Mouse (Mus musculus) stomach, postnatal 0 days (tissue): ENCODE measurements around the gene Aplp2. TPM values are rescaled to one million over a fixed set of nuclear protein-coding genes. Genes with fewer than 3 reads are reported as not detected.

ENCODE experiments used
- ATAC-seq: fragments of 200-750 bp; cut with Nextera tagmentation; 2 replicates; pipeline ENCODE4 v1.8.0; 2017; ENCODE audit not compliant: low FRiP score, low TSS enrichment
- DNase-seq: peaks from one replicate; pipeline ENCODE4 v3.0.0-alpha.2; 2016; ENCODE audit warnings: low spot score
- H3K27ac ChIP-seq: fragments of 300-500 bp; sonication (generic); replicated peaks from 2 replicates; pipeline ENCODE4 v1.5.1; 2014; ENCODE audit warnings: mild to moderate bottlenecking, control low read depth
- H3K27me3 ChIP-seq: fragments of 300-500 bp; sonication (generic); 2 replicates; pipeline ENCODE4 v1.6.1; 2014; ENCODE audit warnings: low read length; ENCODE audit not compliant: control insufficient read depth, insufficient read depth
- H3K36me3 ChIP-seq: fragments of 300-500 bp; sonication (generic); 2 replicates; pipeline ENCODE4 v1.6.1; 2014; ENCODE audit warnings: low read length, mixed read lengths; ENCODE audit not compliant: control insufficient read depth, insufficient read depth
- H3K4me1 ChIP-seq: fragments of 300-500 bp; sonication (generic); replicated peaks from 2 replicates; pipeline ENCODE4 v1.6.1; 2014; ENCODE audit warnings: antibody characterized with exemption; ENCODE audit not compliant: control insufficient read depth, insufficient read depth
- H3K4me2 ChIP-seq: fragments of 300-500 bp; sonication (generic); replicated peaks from 2 replicates; pipeline ENCODE4 v1.6.1; 2014; ENCODE audit warnings: low read depth, mild to moderate bottlenecking, control low read depth, moderate library complexity
- H3K4me3 ChIP-seq: fragments of 300-500 bp; sonication (generic); 2 replicates; pipeline ENCODE4 v1.5.1; 2014; ENCODE audit warnings: low read depth, low read length, control low read depth
- H3K9ac ChIP-seq: fragments of 300-500 bp; sonication (generic); 2 replicates; pipeline ENCODE4 v1.6.1; 2014; ENCODE audit warnings: mild to moderate bottlenecking, low read length, control low read depth, mixed read lengths
- H3K9me3 ChIP-seq: fragments of 300-500 bp; sonication (generic); 2 replicates; pipeline ENCODE4 v1.6.1; 2016; ENCODE audit warnings: low read length; ENCODE audit not compliant: control insufficient read depth
- CTCF ChIP-seq: IDR thresholded peaks from 2 replicates; pipeline ENCODE4 v1.5.1; 2016; ENCODE audit warnings: antibody characterized with exemption, low read depth, mild to moderate bottlenecking, moderate library complexity
- EP300 ChIP-seq: optimal IDR thresholded peaks from 2 replicates; pipeline ENCODE3; 2016; ENCODE audit warnings: antibody characterized with exemption
- WGBS: fragments of 180-500 bp; shearing (Covaris S2); extraction: QIAGEN DNeasy Blood & Tissue Kit; methylation state at CpG from one replicate; pipeline ENCODE4 v1.1.7; 2014; 5-methylcytosine and 5-hydroxymethylcytosine counted together
- polyA plus RNA-seq: library from polyadenylated mRNA; unstranded; fragments of >200 nt; fragmentation: Nextera tagmentation; extraction: Ambion mirVana; gene quantifications from 2 replicates; pipeline ENCODE4 v1.2.1, GENCODE M21; 2015

The Aplp2 gene
- polyA plus RNA-seq, 1 experiment from 2014 or later = 187 TPM

DNA sequence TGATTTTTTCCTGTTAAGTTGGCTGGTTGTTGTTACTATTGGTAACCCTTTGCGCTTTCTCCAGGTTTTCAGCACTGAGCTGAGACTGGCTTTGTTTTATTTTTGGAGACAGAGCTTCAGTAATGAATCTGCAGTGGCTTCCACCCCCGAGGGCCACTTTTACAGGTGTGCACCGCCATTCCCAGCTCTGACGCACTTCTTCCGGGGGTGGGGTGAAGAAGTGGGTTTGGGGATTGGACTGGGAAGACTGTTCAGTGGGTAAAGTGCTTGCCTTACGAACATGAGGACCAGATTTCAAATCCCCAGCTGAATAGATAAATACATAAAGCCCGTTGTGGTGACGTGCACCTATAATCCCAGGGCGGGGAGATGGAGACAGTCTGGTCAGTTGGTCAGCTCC lies 23.9 kb upstream of the Aplp2 start:
- ATAC-seq = no peak
- Histone ChIP-seq H3K4me3 (no peak overlapping the region), H3K4me2 (no peak overlapping the region), H3K9me3 (no peaks in the 10 kb centered on the region), H3K27ac (no peak overlapping the region), H3K4me1 (peaks cover 3% of the 10 kb centered on the region; the same call in 1 of the 2 replicates), H3K9ac (no peak overlapping the region), H3K36me3 (no peaks in the 10 kb centered on the region), H3K27me3 (no peaks in the 10 kb centered on the region)
- no peak for TF ChIP-seq CTCF
- TF ChIP-seq EP300 = no peak
- no peak for DNase-seq
- WGBS = 48% methylated on average over 9 of the region's 9 CpGs

DNA sequence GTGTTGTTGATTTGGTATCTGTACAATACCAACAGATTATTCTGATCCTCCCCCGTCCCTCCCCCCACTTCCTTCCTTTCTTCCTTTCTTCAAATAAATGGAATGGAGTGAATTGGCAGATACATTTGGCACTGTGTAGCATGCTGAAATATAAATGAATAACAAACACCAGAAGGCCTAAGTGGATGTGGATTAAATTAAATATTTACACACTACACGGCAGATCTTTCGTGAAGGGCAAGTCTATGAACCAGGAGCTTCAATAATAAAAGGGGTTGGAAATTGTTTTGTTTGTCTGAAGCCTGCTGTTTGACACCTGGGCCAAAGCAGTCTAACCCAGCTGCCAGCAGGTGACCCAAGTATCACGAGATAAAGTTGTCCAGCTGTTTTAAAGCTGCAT lies 23.4 kb upstream of the Aplp2 start:
- H3K9me3 ChIP-seq = no peaks in the 10 kb centered on the region
- no peak overlapping the region for H3K27ac ChIP-seq
- no peaks in the 10 kb centered on the region for H3K27me3 ChIP-seq
- H3K36me3 ChIP-seq = no peaks in the 10 kb centered on the region
- TF ChIP-seq CTCF (no peak), EP300 (no peak)
- WGBS = 5% methylated on average over 4 of the region's 4 CpGs
- DNase-seq = peak; percentile 35
- ATAC-seq = peak; percentile 71
- no peak overlapping the region for H3K4me2 ChIP-seq
- no peak overlapping the region for H3K9ac ChIP-seq
- H3K4me1 ChIP-seq = peaks cover 3% of the 10 kb centered on the region; the same call in 1 of the 2 replicates
- H3K4me3 ChIP-seq = no peak overlapping the region

DNA sequence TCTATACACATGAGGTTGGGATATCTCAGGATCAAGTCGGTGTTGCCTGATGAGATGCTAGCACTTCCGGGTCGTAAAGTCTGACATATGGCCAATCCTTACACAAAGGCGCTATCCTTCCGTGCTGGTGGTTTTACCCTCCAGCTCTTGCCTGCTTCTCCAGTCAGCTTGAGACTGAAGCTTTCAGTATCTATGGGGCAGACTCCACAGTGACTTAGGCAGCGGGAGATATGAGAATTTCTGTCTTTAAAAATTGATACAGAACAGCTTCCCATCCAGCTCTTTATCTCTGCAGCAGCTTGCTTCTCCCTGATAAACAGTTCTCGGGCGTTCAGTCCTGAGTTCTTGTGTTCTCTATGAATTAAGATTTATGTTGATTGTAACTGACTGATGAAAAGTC lies 14.9 kb upstream of the Aplp2 start:
- ATAC-seq = no peak

DNA sequence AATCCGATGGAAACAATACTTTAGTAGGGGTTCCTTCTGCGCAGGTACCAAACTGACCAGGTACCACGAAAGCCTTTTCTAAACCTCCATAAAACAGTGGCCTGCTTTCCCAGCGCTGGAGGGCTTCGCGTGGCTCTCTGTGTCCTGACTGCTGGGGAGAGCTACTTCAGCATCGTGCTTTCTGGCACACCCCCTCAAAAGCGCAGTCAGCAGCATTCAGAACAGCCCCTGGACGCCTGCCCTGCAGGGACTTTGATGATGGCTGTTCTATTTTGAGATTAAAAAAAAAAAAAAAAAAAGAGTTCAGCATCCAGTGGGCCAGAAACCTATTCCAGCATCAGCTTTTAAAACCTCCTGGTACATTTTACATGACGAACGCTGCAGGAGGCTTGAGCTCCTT lies 14.2 kb upstream of the Aplp2 start:
- no peak overlapping the region for H3K9ac ChIP-seq
- 68% methylated on average over 11 of the region's 11 CpGs for WGBS
- H3K4me1 ChIP-seq = no peaks in the 10 kb centered on the region
- DNase-seq (no peak), ATAC-seq (no peak)
- H3K27me3 ChIP-seq = no peaks in the 10 kb centered on the region
- no peak overlapping the region for H3K4me3 ChIP-seq
- no peak overlapping the region for H3K4me2 ChIP-seq
- H3K36me3 ChIP-seq = no peaks in the 10 kb centered on the region
- no peak for TF ChIP-seq EP300
- no peak for TF ChIP-seq CTCF
- H3K9me3 ChIP-seq = no peaks in the 10 kb centered on the region
- no peak overlapping the region for H3K27ac ChIP-seq

More for the DNA sequence above, 14.9 kb upstream of the Aplp2 start:
- Histone ChIP-seq H3K4me1 (no peaks in the 10 kb centered on the region), H3K4me2 (no peak overlapping the region), H3K4me3 (no peak overlapping the region), H3K9me3 (no peaks in the 10 kb centered on the region), H3K27me3 (no peaks in the 10 kb centered on the region), H3K27ac (no peak overlapping the region), H3K36me3 (no peaks in the 10 kb centered on the region), H3K9ac (no peak overlapping the region)
- TF ChIP-seq CTCF = no peak
- no peak for TF ChIP-seq EP300
- 78% methylated on average over 8 of the region's 8 CpGs for WGBS
- DNase-seq = no peak

DNA sequence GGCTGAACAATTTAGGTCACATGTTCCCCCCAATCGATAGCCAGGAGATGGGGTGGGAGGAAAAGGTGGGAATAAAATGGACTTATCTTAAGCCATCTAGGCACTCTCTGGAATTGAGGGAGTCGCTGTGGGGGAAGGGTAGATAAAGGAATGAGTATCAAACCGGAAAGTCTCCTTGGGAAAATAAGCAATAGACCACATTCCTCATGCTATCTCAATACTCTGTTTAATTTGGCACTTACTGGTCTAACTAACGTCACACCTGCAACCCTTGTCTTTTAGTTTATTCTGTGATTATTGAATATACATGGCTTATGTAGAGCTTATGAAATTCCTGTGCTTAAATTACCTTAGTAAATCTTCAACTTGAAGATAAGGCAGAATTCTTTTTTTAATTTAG lies 11.9 kb upstream of the Aplp2 start:
- Histone ChIP-seq H3K4me3 (no peak overlapping the region), H3K4me1 (no peaks in the 10 kb centered on the region), H3K9ac (no peak overlapping the region), H3K4me2 (no peak overlapping the region), H3K27ac (no peak overlapping the region), H3K36me3 (no peaks in the 10 kb centered on the region), H3K27me3 (no peaks in the 10 kb centered on the region), H3K9me3 (no peaks in the 10 kb centered on the region)
- no peak for TF ChIP-seq CTCF
- no peak for TF ChIP-seq EP300
- 44% methylated on average over 4 of the region's 4 CpGs for WGBS
- DNase-seq (no peak), ATAC-seq (peak; percentile 74)

DNA sequence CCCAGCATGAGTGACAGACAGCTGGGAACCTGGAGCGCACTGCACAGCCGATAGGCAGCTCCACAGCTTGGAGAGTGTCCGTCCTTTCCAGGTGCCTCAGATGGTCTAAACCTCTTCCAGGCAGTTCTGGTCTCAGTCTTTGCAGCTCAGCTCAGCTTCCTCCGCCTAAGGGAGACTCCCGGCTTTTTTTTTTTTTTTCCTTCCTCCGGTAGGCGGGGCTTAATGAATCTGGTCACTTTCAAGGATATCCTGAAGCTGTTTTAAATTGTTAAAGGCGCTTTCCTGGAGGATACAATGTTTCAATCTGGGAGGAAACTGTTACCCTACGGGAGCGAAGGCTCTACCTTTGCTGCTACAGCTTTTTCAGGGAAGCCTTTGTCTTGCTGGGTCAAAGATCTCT lies 9.6 kb upstream of the Aplp2 start:
- 0 out of 2 replicates have a peak, but pooled peaks have one; percentile 22 for ATAC-seq
- H3K4me3 ChIP-seq = no peak overlapping the region
- 32% methylated on average over 10 of the region's 10 CpGs for WGBS
- no peak for DNase-seq
- H3K36me3 ChIP-seq = no peaks in the 10 kb centered on the region
- H3K27ac ChIP-seq = no peak overlapping the region; the same call in 1 of the 2 replicates
- H3K9me3 ChIP-seq = no peaks in the 10 kb centered on the region
- TF ChIP-seq EP300 (no peak), CTCF (no peak)
- H3K27me3 ChIP-seq = no peaks in the 10 kb centered on the region
- no peak overlapping the region for H3K9ac ChIP-seq
- H3K4me2 ChIP-seq = no peak overlapping the region
- H3K4me1 ChIP-seq = no peaks in the 10 kb centered on the region
